Mouse (Mus musculus): ENCODE results near the gene Nav1. TPM values are rescaled to one million over a fixed set of nuclear protein-coding genes. Genes with fewer than 3 reads are reported as not detected.

The Nav1 gene
- 34.9 and 38.6 TPM in 2 replicates for polyA plus RNA-seq (2015; fragmentation: Nextera tagmentation; extraction: Ambion mirVana)

DNA sequence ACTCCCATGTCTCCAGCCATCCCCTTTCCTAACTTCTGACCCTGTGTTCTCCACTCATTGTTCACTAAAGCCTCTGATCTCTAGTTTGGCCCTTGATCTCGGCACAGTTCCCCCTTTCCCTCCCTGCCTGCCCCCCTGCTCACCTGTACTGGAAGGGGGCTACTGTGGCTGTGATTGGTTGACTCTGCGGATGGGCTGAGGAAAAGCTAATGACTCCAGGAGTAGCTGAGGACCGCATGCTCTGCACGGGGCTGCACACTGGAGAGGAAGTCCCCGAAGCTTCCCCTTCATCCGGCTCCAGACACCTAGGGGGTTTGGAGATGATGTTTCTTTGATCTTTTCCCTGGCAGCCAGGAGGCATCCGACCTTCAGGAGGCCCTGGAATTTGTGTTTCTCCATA is at the start of gene Nav1:
Gene Nav1 (minus strand): TSS at position 277 of the 400 bp plus-strand sequence.
- WGBS = 43% methylated on average over 7 of the region's 7 CpGs
- H3K4me1 ChIP-seq (replicated peaks) = peaks cover 33% of the 10 kb centered on the region
- H3K36me3 ChIP-seq = no peaks in the 10 kb centered on the region
- no peak within 1 kb of the TSS for H3K4me2 ChIP-seq
- no peak within 1 kb of the TSS for H3K9ac ChIP-seq
- no peak within 1 kb of the TSS for H3K4me3 ChIP-seq
- no peaks in the 10 kb centered on the region for H3K9me3 ChIP-seq
- no peak within 1 kb of the TSS for H3K27ac ChIP-seq (replicated peaks)
- no peaks in the 10 kb centered on the region for H3K27me3 ChIP-seq
- ATAC-seq (ENCODE audit: low read depth) = no peak

DNA sequence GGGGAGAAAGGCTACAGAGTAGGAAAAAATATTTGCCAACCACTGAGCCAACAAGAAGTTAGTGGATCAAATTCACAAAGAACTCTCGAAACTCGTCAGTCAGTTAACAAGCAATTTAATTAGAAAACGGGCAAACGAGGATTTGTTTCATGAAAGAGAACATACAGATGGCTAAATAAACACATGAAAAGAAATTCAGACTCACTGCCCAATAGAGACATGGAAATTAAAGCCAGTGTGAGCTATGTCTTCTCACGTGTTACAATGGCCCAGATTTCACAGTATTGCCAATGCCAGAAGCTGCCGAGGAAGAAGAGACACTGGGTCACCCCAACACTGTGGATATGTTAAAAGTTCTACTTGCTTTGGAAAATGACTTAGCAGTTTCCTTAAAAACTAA is 46.8 kb upstream of the Nav1 start:
- Histone ChIP-seq H3K4me3 (no peak overlapping the region), H3K36me3 (0 out of 2 replicates have a peak, but pooled peaks cover 3% of the 10 kb centered on the region), H3K27me3 (no peaks in the 10 kb centered on the region), H3K4me2 (no peak overlapping the region), H3K9ac (no peak overlapping the region), H3K9me3 (no peaks in the 10 kb centered on the region), H3K27ac (replicated peaks) (no peak overlapping the region), H3K4me1 (replicated peaks) (peaks cover under 1% of the 10 kb centered on the region)
- 83% methylated on average over 6 of the region's 6 CpGs for WGBS
- ATAC-seq (ENCODE audit: low read depth) = no peak

DNA sequence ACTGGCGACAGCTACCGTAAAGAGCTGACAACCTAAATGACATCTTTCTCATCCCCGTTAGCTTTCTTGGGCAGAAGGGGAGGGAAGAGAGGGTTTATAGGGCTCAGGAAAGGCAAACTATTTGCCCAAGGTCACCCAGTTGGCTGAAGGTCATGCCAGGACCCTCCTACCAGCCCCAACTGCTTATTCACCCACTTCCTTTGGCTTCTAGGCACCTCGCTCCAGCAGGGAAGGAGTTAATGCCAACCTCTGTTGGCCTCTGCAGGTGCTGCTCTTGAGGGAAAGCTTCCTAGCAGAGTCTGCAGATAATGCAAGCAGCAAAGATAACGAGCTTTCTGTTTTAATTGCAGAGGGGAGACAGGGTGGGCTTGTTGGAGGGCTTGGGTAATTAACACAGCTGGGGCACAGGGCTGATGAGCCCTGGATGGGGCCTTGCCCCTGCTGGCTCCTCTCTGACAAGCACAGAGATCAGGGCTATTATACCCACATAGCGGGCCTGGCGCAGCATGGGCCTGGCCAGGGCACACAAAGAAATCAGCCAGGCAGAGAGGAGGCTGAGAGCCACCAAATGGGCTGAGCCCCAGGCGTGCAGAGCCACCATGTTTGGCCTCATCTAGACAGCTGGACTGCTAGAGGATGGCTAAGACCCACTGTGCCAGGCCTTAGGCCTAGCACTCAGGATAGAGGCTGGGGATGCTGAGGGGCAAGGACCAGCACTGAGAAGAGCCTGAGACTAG is 38.5 kb upstream of the Nav1 start:
- ATAC-seq (ENCODE audit: low read depth) = peak; percentile 93
- 37% methylated on average over 8 of the region's 8 CpGs for WGBS
- no peaks in the 10 kb centered on the region for H3K36me3 ChIP-seq
- H3K9ac ChIP-seq = no peak overlapping the region; the same call in 1 of the 2 replicates
- no peak overlapping the region for H3K4me3 ChIP-seq
- H3K27ac ChIP-seq (replicated peaks) = peak overlapping the region; percentile 86
- H3K4me2 ChIP-seq = no peak overlapping the region
- no peaks in the 10 kb centered on the region for H3K9me3 ChIP-seq
- H3K27me3 ChIP-seq = no peaks in the 10 kb centered on the region
- peaks cover 38% of the 10 kb centered on the region for H3K4me1 ChIP-seq (replicated peaks)

DNA sequence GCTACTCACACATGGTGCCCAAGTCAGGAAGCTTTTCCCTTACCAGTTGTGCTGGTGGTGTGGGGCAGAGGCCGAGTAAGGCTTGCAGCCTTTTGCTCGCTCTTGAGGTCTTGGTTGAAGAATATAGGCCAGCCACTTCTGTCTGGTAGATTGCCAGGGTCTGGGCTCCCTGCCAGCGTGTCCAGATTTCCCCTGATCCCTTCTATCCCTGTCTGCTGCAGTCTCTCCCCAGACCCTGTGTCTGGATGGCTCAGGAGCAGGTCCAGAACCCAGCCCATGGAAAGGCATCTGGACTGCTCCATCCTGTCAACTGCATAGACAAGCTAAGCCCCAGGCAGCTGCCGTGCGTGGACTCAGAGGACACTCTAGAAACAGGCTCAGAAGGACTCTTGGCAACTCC is 37.0 kb upstream of the Nav1 start:
- H3K27ac ChIP-seq (replicated peaks) = 0 out of 2 replicates have a peak overlapping the region, but pooled peaks have one; percentile 11

DNA sequence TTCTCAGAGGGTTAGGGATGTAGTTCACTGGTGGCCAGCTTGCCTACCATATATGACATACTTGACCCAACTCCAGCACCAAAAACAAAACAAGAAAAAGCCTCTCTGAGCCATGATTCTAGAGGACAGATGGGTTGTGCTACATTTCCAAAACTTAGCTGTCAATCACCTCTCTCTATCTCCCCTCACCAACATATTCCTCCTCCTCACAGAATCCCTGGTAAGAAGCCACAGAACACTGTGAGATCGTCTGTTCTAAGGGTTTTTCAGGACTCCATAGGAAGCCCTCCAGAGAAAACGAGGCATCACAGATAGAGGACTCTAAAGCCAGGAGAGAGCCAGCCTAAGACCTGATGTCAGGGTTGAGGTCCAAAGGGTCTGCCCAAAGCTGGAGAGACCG is 36.6 kb upstream of the Nav1 start:
- ATAC-seq (ENCODE audit: low read depth) = no peak
- no peak overlapping the region for H3K4me2 ChIP-seq
- H3K27ac ChIP-seq (replicated peaks) = no peak overlapping the region
- WGBS = 80% methylated on average over 3 of the region's 3 CpGs
- no peaks in the 10 kb centered on the region for H3K9me3 ChIP-seq
- H3K4me3 ChIP-seq = no peak overlapping the region
- no peaks in the 10 kb centered on the region for H3K27me3 ChIP-seq
- H3K36me3 ChIP-seq = no peaks in the 10 kb centered on the region
- H3K4me1 ChIP-seq (replicated peaks) = peaks cover 39% of the 10 kb centered on the region
- H3K9ac ChIP-seq = no peak overlapping the region

More for the DNA sequence above, 37.0 kb upstream of the Nav1 start:
- H3K4me1 ChIP-seq (replicated peaks) = peaks cover 38% of the 10 kb centered on the region
- H3K4me3 ChIP-seq = no peak overlapping the region
- no peaks in the 10 kb centered on the region for H3K36me3 ChIP-seq
- ATAC-seq (ENCODE audit: low read depth) = no peak
- no peaks in the 10 kb centered on the region for H3K9me3 ChIP-seq
- H3K27me3 ChIP-seq = no peaks in the 10 kb centered on the region
- H3K9ac ChIP-seq = no peak overlapping the region
- 69% methylated on average over 5 of the region's 5 CpGs for WGBS
- H3K4me2 ChIP-seq = no peak overlapping the region

DNA sequence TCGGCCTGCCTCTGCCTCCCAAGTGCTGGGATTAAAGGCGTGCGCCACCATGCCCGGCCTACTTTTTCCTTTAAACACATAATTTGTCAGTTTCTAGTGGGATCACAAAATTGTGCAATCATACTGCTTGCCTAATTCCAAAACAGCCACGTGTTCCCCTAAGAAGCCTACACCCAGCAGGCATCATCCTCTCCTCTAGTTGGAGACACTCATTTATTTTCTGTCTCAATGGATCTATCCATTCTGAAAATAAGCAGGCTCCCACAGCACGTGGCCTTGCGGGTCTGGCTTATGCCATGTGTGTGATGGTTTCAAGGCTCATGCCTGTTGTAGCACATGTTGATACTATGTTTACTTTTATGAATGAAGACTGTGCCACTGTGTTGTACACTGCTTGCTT is 32.8 kb upstream of the Nav1 start:
- WGBS = 91% methylated on average over 7 of the region's 7 CpGs
- no peak for ATAC-seq (ENCODE audit: low read depth)
- Histone ChIP-seq H3K36me3 (no peaks in the 10 kb centered on the region), H3K27me3 (no peaks in the 10 kb centered on the region), H3K4me3 (no peak overlapping the region), H3K27ac (replicated peaks) (no peak overlapping the region), H3K9ac (no peak overlapping the region), H3K4me1 (replicated peaks) (peaks cover 58% of the 10 kb centered on the region), H3K4me2 (no peak overlapping the region), H3K9me3 (no peaks in the 10 kb centered on the region)

DNA sequence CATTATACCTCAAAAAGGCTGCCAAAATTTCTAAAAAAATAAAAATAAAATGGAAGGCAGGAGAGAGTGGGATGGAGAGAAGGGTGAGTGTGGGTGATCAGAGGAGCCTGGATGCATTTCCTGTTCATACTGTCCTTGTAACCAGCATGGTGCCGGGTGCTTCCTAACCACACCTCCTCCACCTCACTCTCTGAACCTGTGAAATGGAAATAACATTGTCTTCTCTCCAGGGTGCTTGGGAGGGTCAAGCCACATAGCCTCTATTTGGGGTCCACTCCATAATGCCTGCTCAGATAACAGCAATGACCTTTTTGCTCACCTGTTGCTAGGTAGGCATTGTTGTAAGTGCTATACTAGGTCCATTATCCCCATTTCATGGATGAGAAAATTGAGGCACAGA is 32.0 kb upstream of the Nav1 start:
- Histone ChIP-seq H3K4me2 (no peak overlapping the region), H3K9ac (no peak overlapping the region), H3K27ac (replicated peaks) (no peak overlapping the region), H3K4me1 (replicated peaks) (peaks cover 58% of the 10 kb centered on the region), H3K36me3 (no peaks in the 10 kb centered on the region), H3K4me3 (no peak overlapping the region), H3K27me3 (no peaks in the 10 kb centered on the region), H3K9me3 (no peaks in the 10 kb centered on the region)
- no peak for ATAC-seq (ENCODE audit: low read depth)
- 88% methylated on average over 1 of the region's 1 CpGs for WGBS

DNA sequence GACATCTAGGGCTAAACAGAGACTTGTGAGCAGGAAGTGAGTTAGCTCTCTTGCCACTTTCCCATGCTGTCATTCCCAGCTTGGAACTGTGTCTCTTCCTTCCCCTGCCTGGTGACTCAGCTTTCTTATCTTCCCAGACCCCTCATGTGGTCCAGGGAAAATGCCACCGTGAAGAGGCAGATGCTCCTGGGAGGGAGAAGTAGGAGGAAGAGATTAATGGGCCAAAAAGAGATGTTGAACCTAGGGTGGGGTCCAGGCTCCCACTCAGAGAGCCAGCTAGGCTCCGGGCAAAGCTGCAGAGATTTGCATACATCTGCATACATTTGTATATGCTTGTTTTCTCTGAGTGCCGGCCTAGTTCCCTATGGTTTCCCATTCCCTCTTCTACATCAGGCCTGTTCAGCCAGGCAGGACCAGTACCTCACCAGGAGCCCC is 30.5 kb upstream of the Nav1 start:
- Histone ChIP-seq H3K36me3 (no peaks in the 10 kb centered on the region), H3K4me2 (no peak overlapping the region), H3K4me3 (no peak overlapping the region), H3K4me1 (replicated peaks) (peaks cover 59% of the 10 kb centered on the region), H3K9me3 (no peaks in the 10 kb centered on the region), H3K9ac (no peak overlapping the region), H3K27ac (replicated peaks) (peak overlapping the region; percentile 76), H3K27me3 (no peaks in the 10 kb centered on the region)
- 8% methylated on average over 3 of the region's 3 CpGs for WGBS
- peak; percentile 34 for ATAC-seq (ENCODE audit: low read depth)

DNA sequence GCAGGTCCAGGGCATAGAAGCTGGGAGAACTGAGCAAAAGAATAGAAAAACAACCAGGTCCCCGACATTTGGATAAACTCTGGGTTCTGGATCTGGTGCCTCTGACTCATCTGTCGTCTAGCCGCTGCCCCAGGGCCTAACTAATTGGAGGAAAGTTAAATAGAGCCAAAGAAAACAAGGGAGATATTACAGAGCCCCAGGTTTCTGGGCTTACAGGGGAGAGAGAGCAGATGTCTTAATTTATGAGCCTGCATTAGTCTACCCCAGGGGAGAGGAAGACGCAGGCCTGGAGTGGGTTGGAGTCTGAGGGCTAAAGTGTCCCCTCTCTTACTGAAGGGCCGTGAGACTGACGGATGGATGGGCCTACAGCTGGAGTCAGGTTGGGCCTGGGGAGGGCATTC is 29.0 kb upstream of the Nav1 start:
- Histone ChIP-seq H3K4me2 (no peak overlapping the region), H3K27me3 (no peaks in the 10 kb centered on the region), H3K27ac (replicated peaks) (peak overlapping the region; percentile 76), H3K4me3 (no peak overlapping the region), H3K36me3 (no peaks in the 10 kb centered on the region), H3K9ac (no peak overlapping the region), H3K4me1 (replicated peaks) (peaks cover 57% of the 10 kb centered on the region), H3K9me3 (no peaks in the 10 kb centered on the region)
- 13% methylated on average over 6 of the region's 6 CpGs for WGBS
- peak; percentile 62; the same call in 1 of the 2 replicates for ATAC-seq (ENCODE audit: low read depth)

DNA sequence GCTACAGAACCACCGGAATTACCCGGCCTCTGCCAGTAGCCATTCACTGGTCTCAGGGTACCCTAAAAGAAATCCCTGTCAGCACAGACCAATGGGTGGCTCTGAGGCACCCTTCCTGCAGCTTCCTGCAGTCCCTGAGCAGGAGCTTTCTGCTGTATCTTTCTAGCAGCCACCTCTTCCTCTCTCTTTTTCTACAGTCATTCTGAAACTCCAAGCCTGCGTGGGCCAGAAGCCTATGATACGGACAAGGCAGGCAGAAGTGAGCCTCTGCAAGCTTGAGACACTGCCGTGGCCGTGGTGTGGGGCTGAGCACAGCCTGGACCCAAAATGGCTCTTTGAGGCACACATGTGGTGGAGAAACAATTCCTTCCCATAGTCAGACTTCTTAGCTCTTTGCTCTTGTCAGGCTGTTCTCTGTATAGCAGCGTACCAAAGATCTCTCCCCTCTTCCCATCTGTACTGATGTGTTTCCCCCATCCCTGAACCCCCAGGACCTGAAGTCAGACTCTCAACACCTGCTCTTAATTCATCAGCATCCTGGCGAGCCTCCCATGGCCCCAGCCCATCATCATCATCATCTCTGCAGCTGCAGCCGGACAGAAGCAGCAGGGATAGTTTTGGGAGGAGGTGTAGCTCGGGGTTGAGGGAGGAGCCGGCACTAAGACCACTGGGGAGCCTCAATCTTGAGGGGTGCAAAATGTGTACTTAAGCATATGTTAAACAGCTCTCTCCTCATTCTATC is 28.4 kb upstream of the Nav1 start:
- ATAC-seq (ENCODE audit: low read depth) = peak; percentile 13; the same call in 1 of the 2 replicates
- Histone ChIP-seq H3K4me1 (replicated peaks) (peaks cover 58% of the 10 kb centered on the region), H3K27ac (replicated peaks) (peak overlapping the region; percentile 76), H3K9me3 (no peaks in the 10 kb centered on the region), H3K36me3 (no peaks in the 10 kb centered on the region), H3K4me3 (no peak overlapping the region), H3K9ac (no peak overlapping the region; the same call in 1 of the 2 replicates), H3K4me2 (no peak overlapping the region), H3K27me3 (no peaks in the 10 kb centered on the region)
- WGBS = 60% methylated on average over 11 of the region's 11 CpGs

DNA sequence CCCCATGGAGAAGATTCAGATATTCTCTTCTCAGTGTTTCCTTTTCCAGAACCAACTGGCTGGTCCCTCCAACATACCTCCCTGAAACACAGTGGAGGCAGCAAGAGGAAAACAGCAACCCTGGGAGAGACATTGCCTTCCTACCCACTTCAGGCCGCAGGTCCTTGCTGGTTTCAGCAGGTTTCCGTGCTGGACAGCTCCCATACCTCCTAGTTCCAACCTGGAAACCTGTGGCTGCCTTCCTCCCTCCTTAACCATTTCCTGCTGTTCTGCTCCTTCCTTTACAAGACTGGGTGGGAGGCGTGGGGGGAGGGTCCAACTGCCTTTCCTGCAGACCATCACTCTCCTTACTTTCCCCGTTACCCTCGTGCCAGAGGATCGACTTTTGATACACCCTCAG is 27.7 kb upstream of the Nav1 start:
- no peak overlapping the region for H3K9ac ChIP-seq
- no peak overlapping the region for H3K4me3 ChIP-seq
- peak overlapping the region; percentile 76; the same call in 1 of the 2 replicates for H3K27ac ChIP-seq (replicated peaks)
- H3K9me3 ChIP-seq = no peaks in the 10 kb centered on the region
- peaks cover 65% of the 10 kb centered on the region for H3K4me1 ChIP-seq (replicated peaks)
- no peak overlapping the region for H3K4me2 ChIP-seq
- H3K27me3 ChIP-seq = no peaks in the 10 kb centered on the region
- 17% methylated on average over 6 of the region's 6 CpGs for WGBS
- no peaks in the 10 kb centered on the region for H3K36me3 ChIP-seq
- no peak for ATAC-seq (ENCODE audit: low read depth)

DNA sequence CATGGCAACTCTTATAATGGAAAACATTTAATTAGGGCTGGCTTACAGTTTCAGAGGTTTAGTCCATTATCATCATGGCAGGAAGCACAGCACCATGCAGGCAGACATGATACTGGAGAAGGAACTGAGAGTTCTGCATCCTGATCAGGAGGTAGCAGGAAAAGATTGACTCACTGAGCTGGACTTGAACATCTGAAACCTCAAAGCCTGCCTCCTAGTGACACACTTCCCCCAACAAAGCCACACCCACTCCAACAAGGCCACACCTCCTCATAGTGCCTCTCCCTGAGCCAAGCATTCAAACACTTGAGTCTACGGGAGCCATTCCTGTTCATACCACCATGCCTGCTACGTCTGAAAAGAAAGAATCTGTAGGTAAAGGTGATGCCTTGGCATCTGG is 26.8 kb upstream of the Nav1 start:
- Histone ChIP-seq H3K4me2 (no peak overlapping the region), H3K27me3 (no peaks in the 10 kb centered on the region), H3K9ac (no peak overlapping the region), H3K27ac (replicated peaks) (no peak overlapping the region), H3K9me3 (no peaks in the 10 kb centered on the region), H3K4me3 (no peak overlapping the region), H3K4me1 (replicated peaks) (peaks cover 69% of the 10 kb centered on the region), H3K36me3 (no peaks in the 10 kb centered on the region)
- no peak for ATAC-seq (ENCODE audit: low read depth)
- WGBS = 82% methylated on average over 2 of the region's 2 CpGs

Measured in neural tube, embryonic 13.5 days (tissue).